Mouse (Mus musculus): ENCODE data around the gene Fth1. TPM values are rescaled to one million over a fixed set of nuclear protein-coding genes. Genes with fewer than 3 reads are reported as not detected.
"Not testable (repeated sequence)": the region's sequence is repeated elsewhere in the genome, so short reads cannot be mapped to it uniquely, and the experiment has no call there.

Fth1 gene
- polyA plus RNA-seq, 1 experiment from 2014 or later: 1,442 TPM

GRCm38 (mm10) chr19:9955438-9955837, 25.0 kb upstream of the Fth1 start:
- Histone ChIP-seq H3K4me1 (ENCODE audit: control insufficient read depth, insufficient read depth, low read length) (peaks cover 4% of the 10 kb centered on the region; the same call in 1 of the 2 replicates), H3K4me3 (ENCODE audit: low read depth, low read length) (no peak overlapping the region), H3K9ac (ENCODE audit: low read length) (no peak overlapping the region), H3K27me3 (replicated peaks; ENCODE audit: control insufficient read depth, insufficient read depth, low read length) (no peaks in the 10 kb centered on the region), H3K27ac (ENCODE audit: low read depth, low read length) (no peak overlapping the region), H3K36me3 (ENCODE audit: control insufficient read depth, insufficient read depth, low read length) (no peaks in the 10 kb centered on the region), H3K9me3 (replicated peaks; ENCODE audit: control insufficient read depth, low read length) (no peaks in the 10 kb centered on the region), H3K4me2 (ENCODE audit: low read length) (no peak overlapping the region)
- 77% methylated on average over 1 of the region's 1 CpGs for WGBS
- DNase-seq (ENCODE audit: low spot score): no peak
- ATAC-seq: no peak

GRCm38 (mm10) chr19:9956624-9957388, 23.6 kb upstream of the Fth1 start:
- WGBS: 80% methylated on average over 4 of the region's 4 CpGs
- Histone ChIP-seq H3K36me3 (ENCODE audit: control insufficient read depth, insufficient read depth, low read length) (no peaks in the 10 kb centered on the region), H3K9ac (ENCODE audit: low read length) (no peak overlapping the region), H3K9me3 (replicated peaks; ENCODE audit: control insufficient read depth, low read length) (no peaks in the 10 kb centered on the region), H3K27me3 (replicated peaks; ENCODE audit: control insufficient read depth, insufficient read depth, low read length) (no peaks in the 10 kb centered on the region), H3K4me1 (ENCODE audit: control insufficient read depth, insufficient read depth, low read length) (peaks cover 4% of the 10 kb centered on the region; the same call in 1 of the 2 replicates), H3K4me3 (ENCODE audit: low read depth, low read length) (no peak overlapping the region), H3K27ac (ENCODE audit: low read depth, low read length) (no peak overlapping the region), H3K4me2 (ENCODE audit: low read length) (no peak overlapping the region)
- ATAC-seq: no peak
- DNase-seq (ENCODE audit: low spot score): no peak

GRCm38 (mm10) chr19:9957965-9958364, 22.4 kb upstream of the Fth1 start:
- H3K9ac ChIP-seq (ENCODE audit: low read length): no peak overlapping the region
- no peak for ATAC-seq
- WGBS: 85% methylated on average over 5 of the region's 5 CpGs

GRCm38 (mm10) chr19:9960769-9961168, 19.6 kb upstream of the Fth1 start:
- Histone ChIP-seq H3K4me3 (ENCODE audit: low read depth, low read length) (no peak overlapping the region), H3K4me2 (ENCODE audit: low read length) (no peak overlapping the region), H3K9me3 (replicated peaks; ENCODE audit: control insufficient read depth, low read length) (no peaks in the 10 kb centered on the region), H3K27ac (ENCODE audit: low read depth, low read length) (no peak overlapping the region), H3K36me3 (ENCODE audit: control insufficient read depth, insufficient read depth, low read length) (no peaks in the 10 kb centered on the region), H3K27me3 (replicated peaks; ENCODE audit: control insufficient read depth, insufficient read depth, low read length) (no peaks in the 10 kb centered on the region), H3K9ac (ENCODE audit: low read length) (no peak overlapping the region), H3K4me1 (ENCODE audit: control insufficient read depth, insufficient read depth, low read length) (no peaks in the 10 kb centered on the region)
- no peak for ATAC-seq
- 84% methylated on average over 5 of the region's 5 CpGs for WGBS
- DNase-seq (ENCODE audit: low spot score): no peak

More at GRCm38 (mm10) chr19:9957965-9958364, 22.4 kb upstream of the Fth1 start:
- H3K4me1 ChIP-seq (ENCODE audit: control insufficient read depth, insufficient read depth, low read length): peaks cover 4% of the 10 kb centered on the region; the same call in 1 of the 2 replicates
- DNase-seq (ENCODE audit: low spot score): no peak
- H3K9me3 ChIP-seq (replicated peaks; ENCODE audit: control insufficient read depth, low read length): no peaks in the 10 kb centered on the region
- no peaks in the 10 kb centered on the region for H3K27me3 ChIP-seq (replicated peaks; ENCODE audit: control insufficient read depth, insufficient read depth, low read length)
- H3K36me3 ChIP-seq (ENCODE audit: control insufficient read depth, insufficient read depth, low read length): no peaks in the 10 kb centered on the region
- no peak overlapping the region for H3K27ac ChIP-seq (ENCODE audit: low read depth, low read length)
- no peak overlapping the region for H3K4me2 ChIP-seq (ENCODE audit: low read length)
- H3K4me3 ChIP-seq (ENCODE audit: low read depth, low read length): no peak overlapping the region

GRCm38 (mm10) chr19:9964205-9964916, 16.0 kb upstream of the Fth1 start:
- Histone ChIP-seq H3K4me2 (ENCODE audit: low read length) (no peak overlapping the region), H3K36me3 (ENCODE audit: control insufficient read depth, insufficient read depth, low read length) (no peaks in the 10 kb centered on the region), H3K9me3 (replicated peaks; ENCODE audit: control insufficient read depth, low read length) (no peaks in the 10 kb centered on the region), H3K27me3 (replicated peaks; ENCODE audit: control insufficient read depth, insufficient read depth, low read length) (no peaks in the 10 kb centered on the region), H3K9ac (ENCODE audit: low read length) (no peak overlapping the region), H3K27ac (ENCODE audit: low read depth, low read length) (no peak overlapping the region), H3K4me3 (ENCODE audit: low read depth, low read length) (no peak overlapping the region), H3K4me1 (ENCODE audit: control insufficient read depth, insufficient read depth, low read length) (no peaks in the 10 kb centered on the region)
- ATAC-seq: no peak
- no peak for DNase-seq (ENCODE audit: low spot score)
- WGBS: 32% methylated on average over 7 of the region's 7 CpGs

- H3K27ac ChIP-seq (ENCODE audit: low read depth, low read length): no peak overlapping the region
- H3K9me3 ChIP-seq (replicated peaks; ENCODE audit: control insufficient read depth, low read length): no peaks in the 10 kb centered on the region
- ATAC-seq (no peak), DNase-seq (ENCODE audit: low spot score) (no peak)
- no peaks in the 10 kb centered on the region for H3K36me3 ChIP-seq (ENCODE audit: control insufficient read depth, insufficient read depth, low read length)
- no peak overlapping the region for H3K4me2 ChIP-seq (ENCODE audit: low read length)
- H3K4me1 ChIP-seq (ENCODE audit: control insufficient read depth, insufficient read depth, low read length): no peaks in the 10 kb centered on the region
- no peak overlapping the region for H3K4me3 ChIP-seq (ENCODE audit: low read depth, low read length)
- no peaks in the 10 kb centered on the region for H3K27me3 ChIP-seq (replicated peaks; ENCODE audit: control insufficient read depth, insufficient read depth, low read length)
- no peak overlapping the region for H3K9ac ChIP-seq (ENCODE audit: low read length)
- 66% methylated on average over 2 of the region's 2 CpGs for WGBS
Measured at GRCm38 (mm10) chr19:9966096-9966867, 14.1 kb upstream of the Fth1 start.

- DNase-seq (ENCODE audit: low spot score) (no peak), ATAC-seq (no peak)
- no peaks in the 10 kb centered on the region for H3K4me1 ChIP-seq (ENCODE audit: control insufficient read depth, insufficient read depth, low read length)
- H3K9me3 ChIP-seq (replicated peaks; ENCODE audit: control insufficient read depth, low read length): no peaks in the 10 kb centered on the region
- WGBS: 87% methylated on average over 9 of the region's 10 CpGs
- no peak overlapping the region for H3K9ac ChIP-seq (ENCODE audit: low read length)
- H3K4me3 ChIP-seq (ENCODE audit: low read depth, low read length): no peak overlapping the region
- no peaks in the 10 kb centered on the region for H3K36me3 ChIP-seq (ENCODE audit: control insufficient read depth, insufficient read depth, low read length)
- H3K4me2 ChIP-seq (ENCODE audit: low read length): no peak overlapping the region
- H3K27ac ChIP-seq (ENCODE audit: low read depth, low read length): no peak overlapping the region
- H3K27me3 ChIP-seq (replicated peaks; ENCODE audit: control insufficient read depth, insufficient read depth, low read length): no peaks in the 10 kb centered on the region
Measured at GRCm38 (mm10) chr19:9968081-9968787, 12.2 kb upstream of the Fth1 start.

GRCm38 (mm10) chr19:9974853-9975252, 5.5 kb upstream of the Fth1 start:
- H3K36me3 ChIP-seq (ENCODE audit: control insufficient read depth, insufficient read depth, low read length); DNase-seq (ENCODE audit: low spot score); H3K4me1 ChIP-seq (ENCODE audit: control insufficient read depth, insufficient read depth, low read length); H3K4me2 ChIP-seq (ENCODE audit: low read length); H3K27ac ChIP-seq (ENCODE audit: low read depth, low read length); H3K27me3 ChIP-seq (replicated peaks; ENCODE audit: control insufficient read depth, insufficient read depth, low read length); ATAC-seq; H3K9me3 ChIP-seq (replicated peaks; ENCODE audit: control insufficient read depth, low read length); H3K9ac ChIP-seq (ENCODE audit: low read length); H3K4me3 ChIP-seq (ENCODE audit: low read depth, low read length): not testable (repeated sequence)
- WGBS: 56% methylated on average over 2 of the region's 2 CpGs

Data from forebrain, embryonic 14.5 days (tissue).